Comparison of ENCODE assay signal across 7 mouse cellular contexts in genomic region chr4:152107493-152107892, GRCm38 (mm10). TPM values are rescaled to one million over a fixed set of nuclear protein-coding genes. Genes with fewer than 3 reads are reported as not detected.
A peak's percentile ranks its signal among the peaks of the same experiment; 100 is the strongest.
DNase-seq lines count a peak whose midpoint lies in the region; ATAC-seq and TF ChIP-seq lines count a peak whose summit lies in the region.

No protein-coding gene starts in this region.

- H3K4me2 ChIP-seq in forebrain, postnatal 0 days (ENCODE audit: low read depth): peak overlapping the region; percentile 53
- peak overlapping the region; percentile 63 for H3K4me2 ChIP-seq in limb, embryonic 11.5 days (ENCODE audit: low read depth, severe bottlenecking)
- peak overlapping the region; percentile 73 for H3K4me2 ChIP-seq in midbrain, embryonic 13.5 days (replicated peaks)

- peaks cover 13% of the 10 kb centered on the region for H3K4me1 ChIP-seq in forebrain, postnatal 0 days (ENCODE audit: insufficient read depth)
- peaks cover 16% of the 10 kb centered on the region; the same call in 1 of the 2 replicates for H3K4me1 ChIP-seq in limb, embryonic 11.5 days (ENCODE audit: control insufficient read depth, insufficient read depth, low read length)
- H3K4me1 ChIP-seq in midbrain, embryonic 13.5 days (replicated peaks): peaks cover 21% of the 10 kb centered on the region

- H3K4me3 ChIP-seq in forebrain, postnatal 0 days (ENCODE audit: low read depth, low read length): peak overlapping the region; percentile 30
- peak overlapping the region; percentile 29 for H3K4me3 ChIP-seq in limb, embryonic 11.5 days (ENCODE audit: low read depth, low read length)
- H3K4me3 ChIP-seq in midbrain, embryonic 13.5 days (replicated peaks): peak overlapping the region; percentile 40

- ATAC-seq in forebrain, postnatal 0 days: peak; percentile 34
- ATAC-seq in limb, embryonic 11.5 days (ENCODE audit: insufficient number of reproducible peaks, low FRiP score, low TSS enrichment, low read depth): peak; percentile 86
- ATAC-seq in midbrain, embryonic 13.5 days: peak; percentile 55

- H3K27ac ChIP-seq in forebrain, postnatal 0 days (ENCODE audit: low read depth, low read length): peak overlapping the region; percentile 35; the same call in 1 of the 2 replicates
- H3K27ac ChIP-seq in limb, embryonic 11.5 days (replicated peaks; ENCODE audit: low read depth, low read length): no peak overlapping the region
- H3K27ac ChIP-seq in midbrain, embryonic 13.5 days: peak overlapping the region; percentile 60

- no peak for TF ChIP-seq CTCF in forebrain, postnatal 0 days (IDR thresholded peaks at IDR 0.05; ENCODE audit: low read depth)

- WGBS in forebrain, postnatal 0 days: 14% methylated on average over 23 of the region's 24 CpGs
- WGBS in limb, embryonic 11.5 days: 4% methylated on average over 24 of the region's 24 CpGs
- WGBS in midbrain, embryonic 13.5 days: 9% methylated on average over 24 of the region's 24 CpGs

- peaks cover 28% of the 10 kb centered on the region for H3K36me3 ChIP-seq in forebrain, postnatal 0 days (ENCODE audit: insufficient read depth)
- peaks cover 13% of the 10 kb centered on the region for H3K36me3 ChIP-seq in limb, embryonic 11.5 days (ENCODE audit: control insufficient read depth, insufficient read depth, low read length)
- peaks cover 14% of the 10 kb centered on the region; the same call in 1 of the 2 replicates for H3K36me3 ChIP-seq in midbrain, embryonic 13.5 days

- H3K27me3 ChIP-seq in forebrain, postnatal 0 days (ENCODE audit: insufficient read depth, low read length): no peaks in the 10 kb centered on the region
- H3K27me3 ChIP-seq in limb, embryonic 11.5 days (ENCODE audit: control insufficient read depth, insufficient read depth, low read length): no peaks in the 10 kb centered on the region
- H3K27me3 ChIP-seq in midbrain, embryonic 13.5 days: peaks cover 20% of the 10 kb centered on the region

- peak overlapping the region; percentile 39; the same call in 1 of the 2 replicates for H3K9ac ChIP-seq in forebrain, postnatal 0 days
- H3K9ac ChIP-seq in limb, embryonic 11.5 days (ENCODE audit: low read length): peak overlapping the region; percentile 34; the same call in 1 of the 2 replicates
- H3K9ac ChIP-seq in midbrain, embryonic 13.5 days (replicated peaks): peak overlapping the region; percentile 54

- peak; percentile 67 to 85 for DNase-seq in urinary bladder, adult 18-20 months (ENCODE audit: low spot score in 2 of 2)
- no peak for DNase-seq in urinary bladder, adult 2 months (ENCODE audit: low spot score)
- no peak for DNase-seq in forebrain, postnatal 0 days
- peak; percentile 77 for DNase-seq in limb, embryonic 11.5 days (ENCODE audit: low spot score)
- no peak for DNase-seq in layer of hippocampus, adult 8-10 months (ENCODE audit: low spot score in 2 of 2)
- no peak for DNase-seq in layer of hippocampus, postnatal 36 days

- no peaks in the 10 kb centered on the region for H3K9me3 ChIP-seq in forebrain, postnatal 0 days (ENCODE audit: low read length)
- no peaks in the 10 kb centered on the region for H3K9me3 ChIP-seq in limb, embryonic 11.5 days (ENCODE audit: control insufficient read depth, low read length)
- H3K9me3 ChIP-seq in midbrain, embryonic 13.5 days: no peaks in the 10 kb centered on the region

RNA-seq across cellular contexts. Expression of gene Tnfrsf25, which starts 8.2 kb away (rescaled TPM):
- polyA plus RNA-seq in urinary bladder, adult 2 months (2012; rRNA removed): 3.7 TPM in 2 replicates
- 1.4 TPM in 1 of 2 replicates, not detected in the other for total RNA-seq in forebrain, postnatal 0 days (2014; rRNA removed)
- polyA plus RNA-seq in forebrain, postnatal 0 days (2015; fragmentation: Nextera tagmentation; extraction: Ambion mirVana): 0.19 and 0.30 TPM in 2 replicates
- polyA plus RNA-seq in limb, embryonic 11.5 days (2014; fragmentation: Nextera tagmentation; extraction: Ambion mirVana): 0.38 and 0.79 TPM in 2 replicates
- 0.87 and 0.97 TPM in 2 replicates for polyA plus RNA-seq in midbrain, embryonic 13.5 days (2015; fragmentation: Nextera tagmentation; extraction: Ambion mirVana)
- total RNA-seq in layer of hippocampus, adult 8-10 months (2022): 10 to 100 TPM; 19.8 to 71.6 (median 34.1) TPM
- 10 to 100 TPM; 46.5 to 65.3 TPM for total RNA-seq in layer of hippocampus, postnatal 36 days (2021)

RNA-seq across cellular contexts. Expression of gene Plekhg5, which starts 35.2 kb away (rescaled TPM):
- 13.2 and 14.6 TPM in 2 replicates for polyA plus RNA-seq in urinary bladder, adult 2 months (2012; rRNA removed)
- total RNA-seq in forebrain, postnatal 0 days (2014; rRNA removed): 16.6 and 18.6 TPM in 2 replicates
- 9.2 and 12.8 TPM in 2 replicates for polyA plus RNA-seq in forebrain, postnatal 0 days (2015; fragmentation: Nextera tagmentation; extraction: Ambion mirVana)
- polyA plus RNA-seq in limb, embryonic 11.5 days (2014; fragmentation: Nextera tagmentation; extraction: Ambion mirVana): 8.8 and 8.9 TPM in 2 replicates
- 8.4 and 8.5 TPM in 2 replicates for polyA plus RNA-seq in midbrain, embryonic 13.5 days (2015; fragmentation: Nextera tagmentation; extraction: Ambion mirVana)
- total RNA-seq in layer of hippocampus, adult 8-10 months (2022): 100 to 1,000 TPM; 123 to 164 (median 145) TPM
- total RNA-seq in layer of hippocampus, postnatal 36 days (2021): 100 to 1,000 TPM; 158 to 166 TPM

RNA-seq across cellular contexts. Expression of gene Espn, which starts 44.7 kb away (rescaled TPM):
- polyA plus RNA-seq in urinary bladder, adult 2 months (2012; rRNA removed): 6.0 and 7.8 TPM in 2 replicates
- total RNA-seq in forebrain, postnatal 0 days (2014; rRNA removed): 0.08 and 0.71 TPM in 2 replicates
- 0.50 and 0.69 TPM in 2 replicates for polyA plus RNA-seq in forebrain, postnatal 0 days (2015; fragmentation: Nextera tagmentation; extraction: Ambion mirVana)
- polyA plus RNA-seq in limb, embryonic 11.5 days (2014; fragmentation: Nextera tagmentation; extraction: Ambion mirVana): 1.6 and 1.9 TPM in 2 replicates
- 0.07 TPM in 1 of 2 replicates, not detected in the other for polyA plus RNA-seq in midbrain, embryonic 13.5 days (2015; fragmentation: Nextera tagmentation; extraction: Ambion mirVana)
- total RNA-seq in layer of hippocampus, adult 8-10 months (2022): 1 to 10 TPM; 2.9 to 3.0 (median 3.0) TPM
- 1 to 10 TPM; 1.4 to 1.5 TPM for total RNA-seq in layer of hippocampus, postnatal 36 days (2021)

RNA-seq across cellular contexts. Expression of gene Hes2, which starts 51.2 kb away (rescaled TPM):
- polyA plus RNA-seq in urinary bladder, adult 2 months (2012; rRNA removed): 0.23 and 0.46 TPM in 2 replicates
- not detected in 2 replicates for total RNA-seq in forebrain, postnatal 0 days (2014; rRNA removed)
- not detected in 2 replicates for polyA plus RNA-seq in forebrain, postnatal 0 days (2015; fragmentation: Nextera tagmentation; extraction: Ambion mirVana)
- polyA plus RNA-seq in limb, embryonic 11.5 days (2014; fragmentation: Nextera tagmentation; extraction: Ambion mirVana): not detected in 2 replicates
- polyA plus RNA-seq in midbrain, embryonic 13.5 days (2015; fragmentation: Nextera tagmentation; extraction: Ambion mirVana): 0.26 and 0.28 TPM in 2 replicates
- not detected for total RNA-seq in layer of hippocampus, adult 8-10 months (2022)
- total RNA-seq in layer of hippocampus, postnatal 36 days (2021): not detected

Comparison
In these comparisons a context has a peak if more than half of its experiments do, and no peak if none do; other contexts are left out.
1. DNase-seq: peak in urinary bladder, adult 18-20 months (2 of 2) and limb, embryonic 11.5 days (single experiment); none in urinary bladder, adult 2 months (single experiment), forebrain, postnatal 0 days (single experiment), layer of hippocampus, adult 8-10 months (0 of 2) and layer of hippocampus, postnatal 36 days (0 of 2).
2. ATAC-seq: peak in every context shown above with its lines; median percentile 86 in limb, embryonic 11.5 days; 55 in midbrain, embryonic 13.5 days; 34 in forebrain, postnatal 0 days.
3. Peak in every context shown above with its lines, with median percentiles within 50 percentile points of each other: H3K4me2 ChIP-seq, H3K4me3 ChIP-seq and H3K9ac ChIP-seq.